Mouse (Mus musculus): ENCODE measurements around the gene Ldlr.
"Not testable (repeated sequence)": the region's sequence is repeated elsewhere in the genome, so short reads cannot be mapped to it uniquely, and the experiment has no call there.

Gene Ldlr

DNA sequence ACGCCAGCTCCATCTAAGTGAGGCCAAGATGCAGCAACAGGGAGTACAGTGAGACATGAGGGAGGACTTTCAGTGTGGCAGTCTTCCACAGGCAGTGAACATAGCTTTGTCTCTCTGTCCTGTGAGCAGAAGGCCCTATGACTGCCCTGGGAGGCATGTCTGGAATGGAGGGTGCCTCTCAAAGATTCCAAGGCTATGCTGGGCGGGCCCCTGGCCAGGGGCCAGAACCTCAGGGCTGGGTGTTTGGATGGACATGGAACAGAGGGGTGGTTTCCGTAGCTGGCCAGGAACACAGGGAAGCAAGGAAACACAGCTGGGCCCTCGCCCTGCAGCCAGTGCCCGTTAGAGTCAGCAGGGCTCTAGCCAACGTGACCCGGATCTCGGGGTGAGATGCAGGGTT lies 68.6 kb downstream of the Ldlr start:
- no peak for DNase-seq (ENCODE audit: low spot score)

DNA sequence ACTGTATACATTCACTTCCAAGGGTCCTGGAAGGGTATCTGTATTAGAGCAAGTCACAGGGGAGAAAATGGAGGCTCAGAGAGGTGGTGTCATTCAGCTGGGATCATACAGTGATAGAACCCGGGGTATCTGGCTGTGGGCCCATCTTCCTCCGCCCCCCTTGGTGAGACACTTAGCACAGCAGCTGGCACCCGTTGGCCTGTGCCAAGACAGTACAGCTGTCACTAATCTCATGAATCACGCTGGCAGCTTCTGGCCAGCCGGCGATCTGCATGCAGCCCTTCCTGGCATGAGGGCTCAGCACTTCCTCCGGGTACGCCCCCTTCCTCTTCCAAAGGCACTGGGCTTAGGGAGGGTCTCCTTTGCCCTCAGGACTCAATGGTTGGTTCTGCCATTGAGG lies 69.4 kb downstream of the Ldlr start:
- no peak for DNase-seq (ENCODE audit: low spot score)

DNA sequence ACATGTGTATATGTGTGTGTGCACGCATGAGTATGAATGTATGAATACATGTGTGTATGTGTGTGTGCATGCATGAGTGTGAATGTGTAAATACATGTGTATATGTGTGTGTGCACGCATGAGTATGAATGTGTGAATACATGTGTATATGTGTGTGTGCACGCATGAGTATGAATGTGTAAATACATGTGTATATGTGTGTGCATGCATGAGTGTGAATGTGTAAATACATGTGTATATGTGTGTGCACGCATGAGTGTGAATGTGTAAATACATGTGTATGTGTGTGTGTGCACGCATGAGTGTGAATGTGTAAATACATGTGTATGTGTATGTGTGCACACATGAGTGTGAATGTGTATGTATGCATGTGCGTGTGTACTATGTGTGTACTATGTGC lies 70.2 kb downstream of the Ldlr start:
- not testable (repeated sequence) for DNase-seq (ENCODE audit: low spot score)

DNA sequence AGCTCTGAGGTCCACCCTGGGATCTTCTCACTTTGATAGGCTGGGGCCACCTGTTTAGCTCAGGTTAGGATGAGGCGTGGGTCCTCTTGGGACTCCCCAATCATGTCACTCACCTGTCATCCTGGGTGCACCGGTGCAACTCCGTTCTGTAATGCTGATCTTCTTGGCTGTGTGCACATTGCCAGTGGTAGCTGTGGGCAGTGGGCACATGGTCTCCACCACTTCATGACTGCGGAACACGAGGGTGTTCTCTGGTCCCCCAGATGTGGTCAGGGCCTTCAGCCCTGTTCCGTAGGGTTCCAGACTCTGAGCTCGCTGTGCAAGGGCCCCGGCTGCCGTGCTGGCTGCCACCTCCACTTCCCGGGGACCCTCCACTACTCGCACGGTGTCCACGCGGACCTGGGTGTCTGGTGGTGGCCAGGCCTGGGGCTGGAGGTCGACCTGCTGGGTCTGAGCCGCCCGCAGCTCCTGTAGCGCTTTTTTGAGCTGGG lies 71.1 kb downstream of the Ldlr start:
- no peak for DNase-seq (ENCODE audit: low spot score)

DNA sequence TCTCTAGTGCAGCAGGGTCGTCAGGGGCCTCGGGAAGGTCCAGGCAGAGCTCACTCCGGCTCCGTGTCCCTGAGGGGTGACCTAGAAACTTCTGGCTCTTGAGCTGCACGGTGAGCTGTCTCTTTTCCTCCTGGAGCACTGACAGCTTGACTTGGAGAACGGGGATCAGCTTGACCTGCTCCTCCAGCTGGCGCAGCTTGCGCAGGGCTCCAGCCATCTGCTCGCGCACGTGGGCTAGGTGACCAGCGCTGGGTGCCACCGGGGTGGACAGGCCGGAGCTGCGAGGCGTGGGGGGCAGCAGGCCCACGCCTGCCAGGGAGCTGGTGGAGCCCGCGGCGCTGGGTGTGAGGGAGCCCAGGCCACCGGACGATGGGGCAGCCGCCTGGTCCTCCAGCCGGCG lies 71.6 kb downstream of the Ldlr start:
- no peak for DNase-seq (ENCODE audit: low spot score)

DNA sequence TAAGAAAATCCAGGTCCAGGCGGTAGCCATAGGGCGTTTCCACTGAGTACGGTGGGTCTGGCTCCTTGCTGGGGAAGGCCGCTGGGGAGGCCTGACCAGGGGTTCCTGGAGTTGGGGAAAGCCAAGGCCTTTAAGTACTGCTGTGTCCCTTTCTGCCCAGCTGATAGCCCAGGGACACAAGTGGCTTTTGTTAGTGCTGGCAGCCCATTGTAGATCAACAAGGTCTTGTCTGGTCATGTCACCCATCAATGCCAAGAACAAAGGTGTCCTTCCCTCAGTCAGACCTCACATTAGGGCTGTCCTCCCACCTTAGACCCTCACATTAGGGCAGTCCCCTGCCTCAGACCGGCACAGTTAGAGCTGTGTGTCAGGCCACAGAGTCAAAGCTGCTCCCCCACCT lies 72.3 kb downstream of the Ldlr start:
- no peak for DNase-seq (ENCODE audit: low spot score)

DNA sequence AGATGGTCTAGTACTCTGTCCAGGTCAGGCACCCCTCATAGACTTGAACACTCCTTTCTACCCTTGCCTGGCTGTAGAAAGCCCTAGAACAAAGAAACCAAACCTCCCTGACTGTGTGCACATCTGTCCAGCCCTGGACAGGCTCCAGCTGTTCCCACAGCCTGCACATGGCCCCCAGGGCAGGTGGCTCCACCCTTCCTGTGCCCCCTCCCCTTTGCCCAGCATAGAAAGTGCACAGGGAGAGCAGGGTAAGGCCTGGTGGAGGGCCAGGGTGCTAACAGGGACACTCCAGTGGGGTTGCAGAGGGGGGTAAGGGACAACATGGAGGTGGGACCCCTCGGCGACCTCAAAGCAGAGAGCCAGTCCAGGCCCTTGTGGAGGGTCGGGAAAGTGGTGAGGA lies 73.0 kb downstream of the Ldlr start:
- no peak for DNase-seq (ENCODE audit: low spot score)

DNA sequence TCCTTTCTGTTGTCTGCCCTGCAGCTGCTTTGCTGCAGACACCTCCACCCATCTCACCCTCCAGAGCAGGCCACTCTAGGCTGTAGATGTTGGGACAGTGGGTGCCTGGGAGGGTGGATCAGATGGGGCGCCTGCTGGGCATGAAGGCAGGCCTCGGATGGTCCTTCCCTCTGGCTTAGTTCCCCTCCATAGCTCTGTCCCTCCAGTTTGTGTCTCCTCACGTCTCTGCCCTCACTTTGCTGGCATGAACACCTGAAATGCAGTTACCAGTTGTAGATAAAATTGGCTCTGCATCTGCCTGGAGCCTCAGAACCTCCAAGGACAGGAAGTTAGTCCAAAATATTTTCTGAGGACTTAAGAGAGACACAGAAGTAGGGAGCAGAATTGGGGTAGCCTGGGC lies 73.6 kb downstream of the Ldlr start:
- no peak for DNase-seq (ENCODE audit: low spot score)

DNA sequence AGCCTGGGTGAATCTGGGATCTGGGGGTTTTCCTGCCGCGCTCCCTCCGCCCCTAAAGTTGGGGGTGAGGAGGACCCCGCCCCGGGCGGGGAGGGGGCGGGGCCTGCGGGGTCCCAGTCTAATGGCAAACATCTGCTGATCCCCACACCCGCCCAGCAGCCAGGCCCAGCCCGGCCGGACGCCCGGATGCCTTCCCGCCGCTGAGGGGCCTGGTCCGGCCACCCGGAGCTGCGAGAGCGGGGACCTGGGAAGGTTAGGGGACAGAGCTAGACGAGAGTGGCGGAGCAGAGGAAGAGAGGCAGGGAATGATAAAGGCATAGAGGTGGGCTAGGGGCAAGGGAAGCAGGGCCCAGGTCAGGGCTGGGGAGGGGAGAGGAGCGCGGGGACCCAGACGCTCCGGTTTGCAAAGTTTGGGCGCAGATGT lies 74.7 kb downstream of the Ldlr start:
- peak; percentile 61 for DNase-seq (ENCODE audit: low spot score)

DNA sequence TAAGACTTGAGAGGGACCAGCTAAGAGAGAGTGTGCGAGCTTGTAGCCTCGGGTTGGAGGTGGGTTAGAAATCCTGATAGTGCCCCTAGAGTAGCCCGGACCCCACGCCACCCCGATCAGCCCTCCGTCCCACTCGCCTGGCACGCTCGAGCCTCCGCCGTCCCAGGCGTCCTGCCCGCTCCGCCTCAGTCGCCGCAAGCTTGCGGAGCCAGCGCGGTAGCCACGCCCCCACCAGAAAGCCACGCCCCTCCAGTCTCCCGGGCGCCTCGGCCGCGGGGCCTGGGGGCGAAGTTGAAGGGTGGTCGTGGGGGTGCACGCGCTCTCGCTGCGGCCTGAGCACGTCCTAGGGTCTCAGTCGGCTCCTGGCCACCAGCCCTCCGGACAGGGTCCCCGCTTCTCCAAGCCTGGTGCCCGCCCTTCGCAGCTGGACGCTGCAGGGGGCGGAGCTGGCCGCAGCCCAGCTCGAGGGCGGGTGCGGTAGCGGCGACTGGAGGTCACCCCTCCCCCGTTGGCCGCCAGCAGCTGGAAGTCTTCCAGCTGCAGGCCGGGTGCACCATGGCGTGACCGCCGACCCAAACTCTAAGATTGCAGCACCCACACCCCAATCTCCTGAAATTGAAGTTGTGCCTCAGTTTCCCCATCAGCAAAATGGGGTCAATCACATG lies 75.2 kb downstream of the Ldlr start, which contains the start of gene Kank2:
Gene Kank2 (minus strand): TSS at position 400 of the 665 bp plus-strand sequence.
- peak; percentile 91 for DNase-seq (ENCODE audit: low spot score)

DNA sequence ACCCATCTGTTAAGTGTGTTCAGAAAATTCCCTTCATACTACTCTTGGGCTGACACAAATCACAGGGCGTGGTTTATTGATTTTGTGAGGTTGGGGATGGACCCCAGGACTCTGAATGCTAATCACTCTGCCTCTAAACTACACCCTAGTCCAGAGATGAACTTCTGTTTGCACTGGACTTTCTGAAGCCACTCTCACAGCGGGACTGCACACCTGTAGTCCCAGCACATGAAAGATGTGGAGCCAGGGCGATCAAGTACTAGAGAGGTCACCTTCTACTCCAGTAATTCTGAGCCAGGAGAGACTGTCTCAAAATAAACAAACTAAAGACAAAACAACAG lies 75.7 kb downstream of the Ldlr start:
- DNase-seq (ENCODE audit: low spot score): no peak

Measured in urinary bladder, postnatal 25 days (tissue).